Mouse (Mus musculus) liver, adult 2 months (tissue): ENCODE data around the gene Cdyl2. TPM values are rescaled to one million over a fixed set of nuclear protein-coding genes. Genes with fewer than 3 reads are reported as not detected.

Source experiments
- DNase-seq: peaks from one replicate; pipeline ENCODE4 v3.0.0-alpha.2; 2011; ENCODE audit warnings: low read depth, low spot score; ENCODE audit errors: extremely low read depth
- H3K27ac ChIP-seq: fragments of 200-500 bp; replicated peaks from 2 replicates; pipeline ENCODE4 v1.5.1; 2012; ENCODE audit warnings: low read depth, mild to moderate bottlenecking, control low read depth, inconsistent platforms, low read length; ENCODE audit not compliant: insufficient read depth
- H3K27me3 ChIP-seq: fragments of 200-500 bp; 2 replicates; pipeline ENCODE4 v1.6.1; 2012; ENCODE audit warnings: mild to moderate bottlenecking, moderate library complexity, low read length, inconsistent platforms; ENCODE audit not compliant: control insufficient read depth, insufficient read depth
- H3K36me3 ChIP-seq: fragments of 200-500 bp; 2 replicates; pipeline ENCODE4 v1.6.1; 2012; ENCODE audit warnings: low read length, inconsistent platforms; ENCODE audit not compliant: control insufficient read depth, insufficient read depth
- H3K4me1 ChIP-seq: fragments of 200-500 bp; 2 replicates; pipeline ENCODE4 v1.6.1; 2011; ENCODE audit warnings: low read length; ENCODE audit not compliant: control insufficient read depth, insufficient read depth
- H3K4me3 ChIP-seq: fragments of 200-500 bp; 2 replicates; pipeline ENCODE4 v1.5.1; 2011; ENCODE audit warnings: low read depth, mild to moderate bottlenecking, control low read depth, low read length, moderate library complexity; ENCODE audit not compliant: insufficient read depth
- H3K79me2 ChIP-seq: fragments of 200-500 bp; 2 replicates; pipeline ENCODE4 v1.6.1; 2012; ENCODE audit warnings: inconsistent platforms, mild to moderate bottlenecking, low read length, moderate library complexity; ENCODE audit not compliant: control insufficient read depth, insufficient read depth
- H3K9ac ChIP-seq: fragments of 200-500 bp; 2 replicates; pipeline ENCODE4 v1.6.1; 2012; ENCODE audit warnings: low read depth, mild to moderate bottlenecking, control low read depth, inconsistent platforms, low read length
- CTCF ChIP-seq: fragments of 200-500 bp; IDR thresholded peaks from 2 replicates; pipeline ENCODE4 v1.5.1; 2011; ENCODE audit warnings: low read depth, low read length, control low read depth
- POLR2A ChIP-seq: fragments of 200-500 bp; IDR thresholded peaks from 2 replicates; pipeline ENCODE4 v1.6.1; 2011; ENCODE audit warnings: low read length, control low read depth; ENCODE audit not compliant: insufficient read depth; ENCODE audit errors: extremely low read depth
- WGBS: fragments of 180-500 bp; shearing (Covaris S2); methylation state at CpG from one replicate; pipeline ENCODE4 v1.1.7; 2018; 5-methylcytosine and 5-hydroxymethylcytosine counted together
- polyA plus RNA-seq: library from polyadenylated mRNA; depleted of rRNA; stranded (reverse); fragments of >200 nt; gene quantifications from 2 replicates; pipeline ENCODE4 v1.2.3, GENCODE M21; 2012
- total RNA-seq: library from RNA; depleted of rRNA; stranded (reverse); fragments of >200 nt; gene quantifications from 2 replicates; pipeline ENCODE4 v1.2.3, GENCODE M21; 2014

Gene Cdyl2
- total and polyA plus RNA-seq, 2 experiments: 0.81 to 1.1 TPM

DNA sequence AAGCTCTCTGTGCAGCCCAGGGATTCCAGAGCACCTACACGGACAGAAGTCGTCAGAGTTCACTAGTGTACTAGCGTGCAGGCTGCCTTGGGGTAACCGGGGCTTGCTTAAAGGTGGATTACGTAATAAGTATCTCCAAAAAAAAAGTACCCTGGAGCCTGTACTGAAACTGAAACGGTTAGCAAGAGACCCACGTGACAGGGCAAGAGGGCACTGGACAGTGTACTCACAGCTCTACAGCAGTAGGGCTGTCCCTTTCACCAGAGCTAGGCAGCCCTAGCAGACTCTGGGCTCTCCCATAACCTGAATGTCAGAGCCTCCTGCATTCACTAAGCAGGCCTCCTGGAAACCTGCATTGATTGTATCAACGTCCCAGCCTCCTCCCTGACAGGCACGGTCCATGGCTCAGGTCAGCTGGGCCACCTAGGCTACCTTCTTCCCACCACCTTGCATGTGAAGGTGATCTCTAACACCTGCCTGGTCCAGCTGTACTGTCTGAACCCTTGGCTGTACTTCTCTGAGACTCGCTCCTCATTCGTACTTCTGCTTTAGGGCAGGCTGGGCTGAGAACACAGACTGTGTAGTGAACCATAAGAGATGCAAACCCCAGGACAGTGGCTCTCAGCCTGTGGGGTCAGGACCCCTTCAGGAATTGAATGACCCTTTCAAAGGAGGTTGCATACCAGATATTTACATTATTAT is 151.3 kb downstream of the Cdyl2 start:
- H3K9ac ChIP-seq: peak overlapping the region; percentile 36
- 22% methylated on average over 11 of the region's 11 CpGs for WGBS
- H3K27ac ChIP-seq: peak overlapping the region; percentile 68
- H3K27me3 ChIP-seq: no peaks in the 10 kb centered on the region
- no peaks in the 10 kb centered on the region for H3K36me3 ChIP-seq
- peak; percentile 96 for DNase-seq
- TF ChIP-seq CTCF: no peak
- H3K79me2 ChIP-seq: no peaks in the 10 kb centered on the region
- peaks cover 4% of the 10 kb centered on the region for H3K4me1 ChIP-seq
- peak overlapping the region; percentile 45 for H3K4me3 ChIP-seq

DNA sequence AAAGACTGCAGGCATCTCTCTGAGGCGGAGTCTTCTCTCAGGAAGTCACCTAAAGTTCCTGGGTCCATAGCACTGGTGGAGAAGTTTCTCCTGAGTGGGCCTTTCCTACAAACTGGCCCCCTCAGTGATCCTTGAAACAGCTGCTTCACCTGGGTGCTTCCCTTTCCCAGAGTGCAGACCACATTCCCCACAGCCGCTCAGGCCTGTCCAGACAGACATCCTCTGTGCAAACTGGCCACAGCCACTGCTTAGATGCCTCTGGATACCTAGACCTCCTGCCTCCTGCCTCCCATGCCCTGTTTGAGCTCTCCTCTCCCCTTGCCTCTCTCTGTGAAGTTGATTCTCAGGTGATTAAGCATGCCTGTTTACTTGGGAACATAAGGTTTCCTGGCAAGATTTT is 156.1 kb downstream of the Cdyl2 start:
- no peak overlapping the region for H3K4me3 ChIP-seq
- H3K9ac ChIP-seq: no peak overlapping the region
- no peaks in the 10 kb centered on the region for H3K27me3 ChIP-seq
- no peak overlapping the region for H3K27ac ChIP-seq
- peaks cover 3% of the 10 kb centered on the region for H3K4me1 ChIP-seq
- no peak for DNase-seq
- H3K36me3 ChIP-seq: no peaks in the 10 kb centered on the region; the same call in 1 of the 2 replicates
- no peak for TF ChIP-seq CTCF
- no peak for TF ChIP-seq POLR2A
- no peaks in the 10 kb centered on the region for H3K79me2 ChIP-seq
- WGBS: 98% methylated on average over 2 of the region's 2 CpGs

DNA sequence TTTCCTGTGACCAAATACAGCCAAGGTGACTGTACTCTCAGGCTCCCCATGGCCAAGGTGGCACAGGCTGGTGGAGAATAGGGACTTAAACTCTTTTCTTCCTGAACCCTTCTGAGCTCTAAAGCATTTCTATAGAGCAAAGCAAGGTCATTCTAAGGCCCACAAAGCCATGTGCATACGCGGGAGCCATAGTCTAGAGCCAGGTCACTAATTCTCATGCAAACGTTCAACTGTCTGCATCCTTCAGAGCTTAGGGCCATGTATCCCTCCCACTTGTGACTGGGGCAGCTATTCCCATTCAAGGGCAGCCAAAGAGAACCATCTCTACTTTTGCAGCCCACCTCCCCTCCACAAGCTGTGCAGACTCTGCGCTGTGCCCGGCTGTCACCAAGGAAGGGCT is 159.7 kb downstream of the Cdyl2 start:
- WGBS: 96% methylated on average over 5 of the region's 5 CpGs
- no peaks in the 10 kb centered on the region for H3K4me1 ChIP-seq
- no peaks in the 10 kb centered on the region for H3K79me2 ChIP-seq
- no peaks in the 10 kb centered on the region for H3K27me3 ChIP-seq
- no peak overlapping the region for H3K27ac ChIP-seq
- H3K36me3 ChIP-seq: no peaks in the 10 kb centered on the region; the same call in 1 of the 2 replicates
- H3K4me3 ChIP-seq: no peak overlapping the region
- TF ChIP-seq POLR2A: no peak
- no peak for TF ChIP-seq CTCF
- no peak for DNase-seq
- no peak overlapping the region for H3K9ac ChIP-seq

DNA sequence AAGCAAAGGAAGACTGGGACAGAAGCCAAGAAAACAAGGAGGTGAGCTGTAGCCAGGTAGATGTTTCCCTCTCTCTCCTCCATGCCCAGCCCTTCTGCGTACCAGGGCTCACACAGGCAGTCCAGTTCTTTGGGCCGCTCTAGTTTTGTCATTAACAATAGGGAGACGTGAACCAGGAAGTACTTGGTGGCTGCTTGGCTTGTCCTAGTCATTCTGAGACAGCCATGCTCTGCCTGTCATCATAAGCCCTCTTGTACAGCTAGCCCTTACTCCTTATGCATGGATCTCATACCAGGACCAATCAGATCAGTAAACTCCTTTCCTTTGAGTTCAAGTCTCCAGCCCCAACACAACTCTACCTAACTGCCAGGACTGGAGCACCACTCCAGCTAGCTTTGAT is 180.0 kb downstream of the Cdyl2 start:
- Histone ChIP-seq H3K9ac (no peak overlapping the region), H3K36me3 (no peaks in the 10 kb centered on the region), H3K4me3 (no peak overlapping the region), H3K27me3 (no peaks in the 10 kb centered on the region), H3K4me1 (no peaks in the 10 kb centered on the region), H3K79me2 (no peaks in the 10 kb centered on the region), H3K27ac (no peak overlapping the region)
- DNase-seq: no peak
- WGBS: 81% methylated on average over 3 of the region's 3 CpGs
- TF ChIP-seq CTCF: no peak
- no peak for TF ChIP-seq POLR2A

DNA sequence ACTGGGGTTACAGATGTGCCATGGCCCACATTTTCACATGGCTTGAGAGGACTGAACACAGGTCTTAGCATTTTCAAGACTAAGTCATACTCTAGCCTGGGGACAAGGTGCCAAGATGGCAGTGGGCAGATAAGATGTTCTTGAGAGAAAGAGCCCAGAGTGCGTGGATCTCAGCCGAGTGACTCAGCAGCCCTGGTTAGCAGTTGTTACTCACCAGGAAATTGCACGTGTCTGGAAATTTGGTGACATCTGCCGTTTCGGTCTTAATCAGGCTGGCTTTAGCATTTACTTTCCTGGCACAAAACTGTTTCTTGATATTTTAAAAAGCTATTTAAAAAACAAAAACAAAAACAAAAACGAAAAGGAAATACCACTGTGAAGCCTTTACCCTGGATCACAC is 180.5 kb downstream of the Cdyl2 start:
- no peak for TF ChIP-seq POLR2A
- no peak for TF ChIP-seq CTCF
- H3K27me3 ChIP-seq: no peaks in the 10 kb centered on the region
- DNase-seq: no peak
- no peak overlapping the region for H3K9ac ChIP-seq
- WGBS: 86% methylated on average over 6 of the region's 6 CpGs
- H3K36me3 ChIP-seq: no peaks in the 10 kb centered on the region
- H3K4me3 ChIP-seq: no peak overlapping the region
- no peak overlapping the region for H3K27ac ChIP-seq
- no peaks in the 10 kb centered on the region for H3K79me2 ChIP-seq
- H3K4me1 ChIP-seq: no peaks in the 10 kb centered on the region

DNA sequence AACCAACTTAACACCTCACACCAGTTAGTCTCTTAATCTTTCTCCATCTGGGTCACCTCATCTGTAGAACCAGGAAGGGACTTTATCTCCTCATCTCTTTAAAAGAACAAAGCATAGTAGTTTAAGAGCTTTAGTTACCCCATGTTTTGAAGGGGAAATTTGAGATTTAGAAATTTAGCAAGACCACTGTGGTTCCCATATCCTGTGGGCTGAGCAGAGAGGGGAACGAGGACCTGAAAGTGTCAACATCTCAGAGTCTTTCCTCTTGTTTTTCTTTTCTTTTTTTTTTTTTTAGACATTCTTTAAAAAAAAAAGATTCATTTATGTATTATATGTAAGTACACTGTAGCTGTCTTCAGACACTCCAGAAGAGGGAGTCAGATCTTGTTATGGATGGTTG is 189.4 kb downstream of the Cdyl2 start:
- DNase-seq: no peak
- Histone ChIP-seq H3K9ac (no peak overlapping the region), H3K4me1 (peaks cover 6% of the 10 kb centered on the region), H3K27ac (no peak overlapping the region), H3K36me3 (no peaks in the 10 kb centered on the region), H3K4me3 (no peak overlapping the region), H3K79me2 (no peaks in the 10 kb centered on the region), H3K27me3 (no peaks in the 10 kb centered on the region)
- TF ChIP-seq POLR2A: no peak
- no peak for TF ChIP-seq CTCF
- 75% methylated on average over 1 of the region's 1 CpGs for WGBS
